Mouse (Mus musculus) frontal cortex, postnatal 36 days (tissue): ENCODE measurements around the gene Fras1.
A peak's percentile ranks its signal among the peaks of the same experiment; 100 is the strongest.

Experiments
- DNase-seq, 2 experiments: peaks; one replicate each; pipeline ENCODE4 v3.0.0; 2022; ENCODE audit warnings: low spot score in 2 of 2

Gene Fras1

DNA sequence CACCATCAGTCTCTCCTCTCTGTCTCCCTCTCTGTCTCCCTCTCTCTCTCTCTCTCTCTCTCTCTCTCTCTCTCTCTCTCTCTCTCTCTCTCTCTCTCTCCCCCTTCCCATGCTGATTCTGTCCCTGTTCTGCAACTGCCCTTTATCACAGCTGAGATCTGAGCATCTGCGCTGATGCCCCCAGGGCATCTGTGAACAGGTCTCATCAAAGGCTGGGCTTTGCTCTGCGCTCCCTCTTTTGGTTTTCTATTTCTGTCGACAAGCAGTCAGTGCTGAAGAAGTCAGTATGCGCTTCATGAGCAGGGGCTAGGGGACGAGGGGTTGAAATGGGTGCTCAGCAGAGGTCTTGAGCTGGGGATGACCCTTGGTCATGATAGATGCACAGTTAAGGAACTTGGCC is 206.2 kb downstream of the Fras1 start:
- DNase-seq = no peak

DNA sequence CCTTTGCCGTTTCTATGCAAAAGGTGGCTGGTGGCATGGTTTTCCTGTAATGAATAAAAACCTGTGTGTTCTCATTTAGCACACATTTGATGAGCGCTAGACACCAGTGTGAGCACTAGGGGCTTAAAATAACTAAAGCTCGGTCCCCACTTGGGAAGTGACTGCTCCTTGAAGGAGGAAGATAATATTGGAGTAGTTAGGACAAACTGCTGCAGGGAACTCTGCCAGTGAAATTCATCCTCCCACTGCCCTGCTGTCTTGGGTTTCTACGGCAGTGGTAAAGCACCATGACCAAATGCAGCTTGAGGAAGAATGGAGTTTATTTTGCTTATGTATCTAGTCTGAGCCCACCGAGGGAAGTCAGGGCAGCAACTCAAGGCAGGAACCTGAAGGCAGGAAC is 211.0 kb downstream of the Fras1 start:
- DNase-seq = peak; percentile 61 to 88

DNA sequence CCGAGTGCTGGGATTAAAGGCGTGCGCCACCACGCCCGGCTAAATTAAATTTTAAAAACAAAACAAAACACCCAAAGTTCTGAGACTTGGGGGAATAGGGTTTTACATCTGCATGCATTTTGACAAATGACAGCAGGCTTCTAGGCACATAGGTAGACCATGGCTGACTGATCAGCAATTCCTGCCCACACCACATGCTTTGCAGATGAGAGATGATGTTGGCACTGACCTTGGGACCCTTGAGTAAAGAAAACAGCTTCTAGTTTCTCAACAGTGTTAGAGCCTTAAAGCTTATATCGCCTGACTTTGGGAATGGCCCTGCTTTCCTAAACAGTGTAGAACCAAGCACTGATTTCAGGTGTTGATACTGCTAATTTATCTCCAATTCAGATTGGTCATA is 216.9 kb downstream of the Fras1 start:
- DNase-seq = no peak

DNA sequence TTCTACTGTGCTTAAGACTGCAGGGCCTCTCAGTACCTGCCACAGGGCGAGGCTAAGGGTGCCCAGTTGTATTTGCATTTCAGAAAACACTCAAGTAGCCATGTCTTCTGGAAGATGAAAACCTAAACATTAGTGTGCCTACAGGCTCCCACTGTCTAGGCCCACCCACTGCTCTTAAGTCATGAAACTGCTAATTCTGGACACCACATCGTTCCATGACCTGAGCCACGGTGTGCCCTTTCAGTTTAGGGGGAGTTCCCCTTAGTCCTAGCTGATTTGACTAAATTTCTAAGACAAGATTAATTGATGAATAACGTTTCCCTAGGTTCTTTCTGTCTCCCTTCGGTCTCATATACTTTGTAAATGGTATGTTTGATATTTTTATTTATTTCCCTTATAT is 222.0 kb downstream of the Fras1 start:
- DNase-seq = no peak

DNA sequence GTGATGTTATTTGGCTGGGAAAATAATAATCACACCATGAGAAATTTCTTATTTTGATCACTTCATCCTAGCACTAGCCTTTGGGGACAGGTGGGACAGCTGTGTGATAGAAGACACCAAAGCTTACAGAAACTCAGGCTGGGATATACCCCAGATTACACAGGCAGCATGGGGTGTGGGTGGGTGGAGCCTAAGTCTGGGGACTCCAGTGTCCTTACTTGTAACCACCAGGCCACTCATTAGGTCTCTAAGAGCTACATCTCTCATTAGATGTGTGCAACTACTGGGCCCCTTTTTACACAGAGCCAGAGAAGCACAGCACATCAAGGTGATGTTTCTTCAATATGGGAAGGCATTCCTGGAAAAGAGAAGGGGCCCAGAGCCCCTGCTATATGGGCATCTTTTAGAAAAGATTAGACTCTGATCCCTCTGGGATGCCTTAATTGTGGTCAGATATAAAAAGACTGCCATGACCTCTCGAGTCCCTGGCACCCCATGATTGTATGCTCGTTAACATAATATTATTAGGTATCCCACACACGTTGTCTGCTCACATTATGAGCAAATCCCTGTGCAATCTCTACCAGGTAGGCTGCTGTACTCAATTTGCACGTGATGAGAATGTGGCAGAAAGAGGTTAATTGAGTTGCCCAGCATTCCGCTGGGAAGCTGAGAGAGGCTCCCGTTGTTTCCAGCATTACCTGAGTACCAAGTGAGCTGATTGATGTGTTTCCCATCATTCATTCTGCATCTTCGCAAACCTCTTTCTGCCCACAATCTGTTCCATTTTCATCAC is 230.4 kb downstream of the Fras1 start:
- DNase-seq = no peak

DNA sequence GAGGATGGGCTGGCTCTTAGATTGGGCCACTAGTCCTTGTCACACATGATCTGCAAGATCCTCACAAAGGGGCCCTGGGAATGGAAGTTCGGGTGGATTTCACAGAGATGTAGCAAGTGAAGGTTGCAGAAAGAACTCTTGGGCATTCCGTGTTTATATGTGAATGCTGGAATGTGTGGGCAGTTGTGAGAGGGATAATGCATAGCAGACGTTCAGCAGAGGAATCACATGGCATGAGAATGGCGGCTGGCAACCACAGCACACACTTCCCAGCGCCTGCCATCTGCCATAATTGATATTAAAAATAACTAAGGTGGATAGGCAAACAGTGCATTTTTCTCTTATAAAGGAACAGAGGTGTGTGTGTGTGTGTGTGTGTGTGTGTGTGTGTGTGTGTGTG is 234.3 kb downstream of the Fras1 start:
- DNase-seq = peak in 1 of 2 experiments; percentile 57

DNA sequence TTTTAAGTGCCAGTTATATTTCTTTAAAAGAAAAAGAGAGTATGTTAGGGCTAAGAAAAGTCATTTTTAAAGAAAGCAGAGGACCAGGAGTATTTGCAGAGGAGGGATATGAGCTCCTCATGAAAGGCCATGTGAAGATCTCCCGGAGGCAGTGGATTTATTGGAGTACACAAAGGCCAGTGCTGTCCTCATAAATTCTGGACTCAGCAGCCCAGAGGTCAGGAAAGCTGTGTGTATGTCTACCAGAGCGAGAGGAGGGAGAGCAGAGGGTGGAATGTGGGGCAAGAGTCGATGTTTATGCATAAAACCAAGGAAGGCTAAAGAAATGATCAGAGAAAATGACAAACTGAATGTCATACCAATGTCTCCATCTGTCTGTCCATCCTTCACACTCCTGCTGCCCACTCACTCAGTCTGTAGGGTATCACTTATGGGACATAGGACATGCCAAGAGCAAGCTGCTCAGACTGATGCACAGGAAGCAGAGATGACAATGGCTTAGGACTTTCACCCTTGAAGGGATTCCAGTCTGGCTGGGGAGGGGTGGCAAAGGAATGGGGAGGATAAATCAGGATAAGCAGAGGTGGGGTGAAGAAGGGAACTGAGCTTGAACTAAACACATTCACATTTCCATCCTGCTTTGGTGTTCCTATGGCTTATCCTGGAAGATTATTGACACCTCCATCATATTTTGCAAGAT is 235.0 kb downstream of the Fras1 start:
- no peak for DNase-seq

DNA sequence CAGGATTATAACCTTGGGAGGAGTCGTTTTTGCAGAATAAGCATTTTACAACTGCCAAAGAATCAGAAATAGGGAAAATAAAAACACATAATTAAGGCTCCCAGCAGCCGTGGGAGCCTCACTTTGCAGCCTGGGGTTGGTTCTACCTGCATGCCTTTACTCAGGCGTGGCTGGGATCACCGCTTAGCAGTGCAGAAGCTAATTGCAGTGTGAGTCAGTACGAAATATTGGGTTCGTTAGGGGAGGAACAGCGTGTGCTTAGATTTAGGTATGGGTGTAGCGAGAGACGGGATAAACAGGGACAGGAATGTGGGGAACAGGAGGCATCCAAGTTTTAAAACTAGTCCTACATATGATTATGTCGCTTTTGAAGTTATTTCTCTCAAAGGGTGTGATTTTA is 238.3 kb downstream of the Fras1 start:
- DNase-seq = no peak

DNA sequence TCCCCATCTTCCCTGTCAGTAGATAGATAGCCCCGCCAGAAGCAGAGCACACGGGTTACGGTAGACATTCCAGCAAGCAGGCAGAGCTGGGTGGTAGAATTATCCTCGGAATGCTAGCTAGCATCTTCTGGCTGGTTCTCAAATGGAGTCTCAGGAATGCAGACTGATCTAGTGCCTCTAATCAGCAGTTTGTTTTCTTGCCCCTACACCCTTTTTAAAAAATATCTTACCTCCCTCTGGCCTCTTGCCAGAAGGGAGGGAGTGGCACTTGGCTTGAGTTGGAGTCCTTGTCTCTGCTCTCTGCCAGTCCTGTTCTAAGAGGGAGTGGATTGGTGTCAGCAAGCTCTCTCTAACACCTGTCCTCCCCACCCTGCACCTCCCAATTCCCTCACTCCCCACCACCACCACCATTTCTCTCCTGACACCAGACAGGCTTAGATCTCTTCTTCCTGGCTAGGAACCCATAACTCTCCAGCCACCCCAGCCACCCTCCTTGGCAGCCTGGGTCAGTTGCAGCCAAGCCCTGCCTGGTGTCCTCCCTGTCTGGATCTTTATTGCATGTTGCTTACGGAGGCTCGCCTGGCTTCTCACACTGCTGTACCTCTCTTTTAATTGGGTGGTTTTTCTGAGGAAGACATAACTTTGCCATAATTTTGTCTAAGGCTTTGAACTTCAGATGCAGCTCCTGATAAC is 243.3 kb downstream of the Fras1 start:
- DNase-seq = no peak

DNA sequence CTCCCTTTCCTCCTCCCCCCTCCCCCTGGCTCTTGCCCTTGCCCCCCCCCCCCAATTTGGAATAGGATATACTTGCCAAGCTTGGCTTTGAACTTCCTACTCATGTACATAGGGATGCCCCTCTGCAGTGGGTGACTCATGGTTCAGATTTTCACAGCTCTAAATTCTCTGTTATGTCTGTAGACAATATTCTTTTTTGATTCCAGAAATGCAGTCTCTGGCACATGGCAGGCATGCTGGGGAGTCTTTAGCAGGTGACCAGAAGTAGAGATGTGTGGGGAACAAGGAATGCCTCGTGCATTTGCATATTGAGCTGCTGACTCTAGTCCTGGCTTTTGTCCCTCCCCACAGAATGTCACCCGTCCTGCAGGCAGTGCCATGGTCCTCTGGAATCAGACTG is 244.3 kb downstream of the Fras1 start:
- peak in 1 of 2 experiments; percentile 35 for DNase-seq

DNA sequence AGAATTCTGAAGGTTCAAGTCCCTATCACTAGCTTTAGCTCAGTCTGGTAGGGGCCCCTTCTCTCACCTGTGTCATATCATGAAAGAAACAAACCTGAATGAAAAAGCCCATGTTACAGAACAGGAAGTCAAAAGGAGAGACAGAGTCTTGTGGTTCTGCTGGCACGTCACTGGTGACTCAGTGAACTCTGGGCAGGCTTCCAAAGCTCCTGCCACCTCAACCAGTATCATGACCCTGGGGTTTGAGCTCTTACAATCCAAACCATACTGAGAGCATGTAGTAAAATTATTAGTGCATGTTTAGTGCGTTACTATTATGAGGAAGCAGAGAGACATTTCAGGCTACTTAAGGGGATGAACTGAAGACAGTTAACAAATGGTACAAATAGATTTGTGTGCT is 246.5 kb downstream of the Fras1 start:
- no peak for DNase-seq

DNA sequence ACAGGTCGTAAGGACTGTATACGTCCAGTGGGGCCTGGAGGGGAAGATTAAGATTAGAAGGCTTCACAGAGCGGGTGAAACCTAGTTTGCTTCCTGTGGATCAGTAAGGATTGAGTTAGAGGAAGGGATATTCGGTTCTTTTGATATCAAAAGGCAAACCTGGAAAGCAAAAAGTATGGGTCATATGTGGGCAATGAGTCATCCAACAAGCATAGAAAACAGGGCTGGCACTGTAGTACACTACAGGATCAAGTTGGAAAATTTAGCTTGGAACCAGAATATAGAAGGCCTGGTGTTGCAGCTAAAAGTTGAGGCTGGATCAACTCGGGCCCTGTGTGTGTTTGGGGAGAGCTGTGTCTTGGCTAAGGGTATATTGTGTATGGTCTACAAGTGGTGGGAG is 246.9 kb downstream of the Fras1 start:
- no peak for DNase-seq

DNA sequence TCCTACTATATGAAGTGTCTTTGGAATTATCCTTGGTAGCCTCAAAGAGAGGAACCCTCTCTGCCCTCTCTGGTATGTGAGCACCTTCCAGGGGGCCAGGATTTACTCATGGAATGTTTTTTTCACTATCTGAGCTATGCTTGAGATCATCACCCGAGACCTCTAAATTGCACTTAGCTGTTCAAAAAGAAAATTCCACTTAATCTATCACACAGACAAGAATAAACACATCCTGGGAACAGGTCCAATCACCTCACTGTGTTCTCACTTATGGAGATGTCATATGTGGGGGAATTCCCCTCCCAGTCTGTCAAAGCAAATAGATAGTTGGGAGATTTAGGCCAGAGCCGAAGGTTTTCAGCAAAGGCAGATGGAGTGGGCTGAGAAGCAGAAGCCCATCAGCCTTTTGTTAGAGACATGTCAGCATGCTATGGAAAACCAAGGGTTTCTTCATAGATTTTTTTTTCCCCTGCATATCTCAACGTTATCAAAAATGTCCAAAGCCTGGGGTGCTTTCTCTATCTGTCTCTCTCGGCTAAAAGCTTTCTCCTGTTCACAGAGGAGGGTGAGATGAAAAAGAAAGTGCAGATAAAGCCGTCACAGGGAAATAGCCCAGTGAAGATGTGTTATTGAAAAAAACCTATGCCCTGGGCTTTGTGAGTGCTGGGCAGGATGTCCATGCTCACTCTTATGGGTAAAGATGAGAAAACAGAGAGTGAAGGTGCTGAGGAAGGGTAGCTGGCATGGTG is 249.0 kb downstream of the Fras1 start:
- DNase-seq = no peak

DNA sequence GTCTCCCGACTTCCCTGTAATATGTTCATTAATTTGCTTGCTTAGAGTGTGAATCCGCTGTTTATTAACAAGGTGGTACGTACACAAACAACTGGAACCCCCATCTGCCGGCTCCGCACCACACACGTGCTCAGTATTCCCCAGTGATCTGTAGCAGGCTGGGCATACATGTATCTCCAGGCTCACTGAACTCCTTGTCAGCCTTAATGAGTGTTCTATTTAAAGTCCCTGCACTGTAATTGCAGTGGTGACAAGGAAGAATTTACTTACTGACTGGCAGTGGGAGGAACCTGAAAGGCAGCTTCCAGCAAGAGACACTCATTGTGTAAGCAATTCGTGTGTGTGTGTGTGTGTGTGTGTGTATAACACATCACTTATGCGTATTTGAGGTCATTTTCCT is 256.1 kb downstream of the Fras1 start:
- DNase-seq = no peak

DNA sequence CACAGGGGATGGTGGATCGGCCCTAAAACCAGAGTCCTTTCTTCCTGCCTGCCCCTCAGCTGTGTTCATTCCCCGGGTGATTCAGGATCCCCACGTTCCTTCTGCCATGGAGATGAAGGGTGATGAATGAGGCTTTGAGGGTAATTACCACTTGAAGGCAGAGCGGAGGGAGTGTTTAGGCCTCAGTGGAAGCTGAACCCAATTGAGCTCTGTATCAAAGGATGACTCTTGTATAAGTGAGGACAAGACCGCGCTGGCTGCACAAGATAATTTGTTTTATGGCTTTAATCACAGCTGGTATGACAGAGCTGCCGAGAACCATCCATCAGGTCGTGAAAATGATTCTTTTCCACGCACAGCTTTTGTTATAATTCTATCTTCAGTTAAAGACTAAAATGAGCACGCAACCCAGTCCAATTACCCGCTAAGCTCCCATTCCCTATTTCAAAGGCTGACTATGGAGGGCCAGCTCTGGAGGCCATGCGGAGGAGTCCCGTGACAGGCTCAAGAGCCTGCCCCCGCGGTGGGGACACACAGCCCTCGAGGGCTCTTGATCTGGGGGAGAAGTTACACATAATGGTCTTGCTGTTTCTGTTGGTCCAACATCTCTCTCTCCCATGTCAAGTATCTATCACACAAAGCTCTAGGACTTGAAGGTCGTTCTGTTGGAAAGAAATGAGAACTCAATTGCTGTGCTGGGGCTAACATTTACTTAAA is 261.5 kb downstream of the Fras1 start:
- no peak for DNase-seq

DNA sequence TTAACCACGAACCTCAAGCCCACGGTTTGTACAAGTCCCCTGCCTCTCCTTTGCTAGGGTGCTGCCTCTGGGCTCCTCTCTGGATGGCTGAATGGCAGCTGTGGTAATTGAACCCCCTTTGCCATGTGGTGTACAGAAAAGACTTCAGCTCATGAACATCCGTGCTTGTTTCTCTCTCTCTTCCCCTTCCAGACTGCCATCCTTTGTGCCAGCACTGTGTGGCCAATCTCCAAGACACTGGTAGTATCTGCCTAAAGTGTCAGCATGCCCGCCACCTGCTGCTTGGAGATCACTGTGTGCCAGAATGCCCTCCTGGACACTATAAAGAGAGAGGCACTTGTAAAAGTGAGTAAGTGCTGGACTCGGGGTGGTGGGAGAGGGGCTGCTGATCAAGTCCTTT is 262.1 kb downstream of the Fras1 start:
- no peak for DNase-seq

DNA sequence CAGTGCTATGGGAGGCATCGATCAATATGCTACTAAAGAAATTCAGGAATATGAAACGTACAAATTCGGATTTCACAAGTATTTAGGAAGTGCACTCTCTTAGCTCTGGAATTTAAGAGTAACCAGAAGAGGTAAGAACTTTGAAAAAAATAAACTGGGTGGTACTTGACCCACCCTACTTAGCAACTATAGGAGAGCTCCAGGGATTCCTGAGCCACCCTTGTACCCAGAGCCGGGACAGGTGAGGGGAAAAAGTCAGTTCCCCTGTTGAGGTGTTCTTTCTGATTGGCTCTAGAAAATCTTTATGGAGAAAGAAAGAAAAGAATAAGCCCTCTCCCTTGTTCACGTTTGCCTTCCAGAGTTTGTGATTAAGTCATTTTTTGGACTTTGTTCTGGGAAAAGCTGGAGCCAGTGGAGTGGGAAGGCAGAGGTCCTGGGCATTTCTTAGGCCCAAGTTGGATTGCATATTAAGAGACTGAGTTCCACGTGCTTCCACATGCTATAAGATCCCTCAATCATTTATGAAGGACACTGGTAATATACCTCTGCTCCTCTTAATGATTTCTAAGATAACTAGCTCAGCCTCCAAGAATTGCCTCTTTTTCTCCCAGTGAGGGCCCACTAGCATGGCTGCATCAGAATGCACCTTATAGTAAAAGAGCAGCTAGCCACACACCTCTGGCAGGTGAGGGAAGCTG is 265.6 kb downstream of the Fras1 start:
- DNase-seq = no peak

DNA sequence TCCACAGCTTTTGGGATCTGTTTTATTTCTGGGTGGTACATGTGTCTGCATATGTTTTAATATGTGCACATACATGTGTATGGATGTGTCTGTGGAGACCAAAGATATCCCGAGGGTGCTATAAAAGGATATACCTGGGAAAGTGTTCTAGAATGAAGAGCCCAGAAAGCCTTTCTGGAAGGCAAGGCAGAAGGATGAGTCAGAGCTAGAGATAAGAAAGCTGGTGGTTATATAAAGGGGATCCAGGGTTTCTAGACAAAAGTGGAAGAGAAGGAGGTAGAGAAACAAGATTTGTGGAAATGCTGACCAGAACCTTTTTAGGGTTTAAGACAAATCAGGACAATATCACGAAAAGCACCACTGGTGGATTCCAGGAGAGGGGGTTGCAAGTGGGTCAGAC is 267.5 kb downstream of the Fras1 start:
- DNase-seq = no peak

DNA sequence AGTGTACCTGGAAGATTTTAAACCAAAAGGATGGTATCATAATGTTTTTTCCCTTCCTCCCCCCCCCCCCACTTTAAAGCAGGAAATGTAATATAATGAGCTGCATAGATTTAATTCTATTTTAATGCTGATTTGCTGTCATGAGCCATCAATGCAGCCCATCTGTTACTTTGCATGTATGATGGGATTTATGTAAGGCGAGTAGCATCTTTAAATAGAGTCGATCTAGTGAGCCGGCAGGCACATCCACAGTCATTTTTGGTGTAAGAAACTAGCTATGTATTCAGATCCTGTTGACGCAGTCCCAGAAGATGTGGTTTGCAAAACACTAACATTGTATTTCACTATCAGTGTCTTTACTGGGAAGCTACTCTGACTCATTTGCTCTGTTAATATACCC is 301.9 kb downstream of the Fras1 start:
- peak in 1 of 2 experiments; percentile 47 for DNase-seq

DNA sequence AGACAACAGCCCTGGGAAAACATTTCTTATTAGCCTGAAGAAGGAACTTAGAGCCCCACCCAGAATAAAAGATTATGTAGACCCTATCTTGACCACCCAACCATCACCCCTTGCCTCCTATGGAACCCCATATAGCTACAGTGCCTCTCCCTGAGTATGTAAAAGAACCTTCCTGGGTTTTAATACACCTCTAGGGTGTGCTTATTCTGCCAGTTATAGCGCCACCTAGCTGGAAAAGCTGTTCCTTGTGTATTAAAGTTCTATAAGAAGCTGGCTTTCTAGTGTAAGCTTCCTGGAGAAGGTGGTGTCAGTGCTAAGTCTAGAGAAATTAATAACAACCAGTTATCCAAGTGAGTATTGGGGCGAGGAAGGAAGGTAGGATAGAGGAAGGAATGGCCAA is 303.7 kb downstream of the Fras1 start:
- peak; percentile 13 to 53 for DNase-seq

DNA sequence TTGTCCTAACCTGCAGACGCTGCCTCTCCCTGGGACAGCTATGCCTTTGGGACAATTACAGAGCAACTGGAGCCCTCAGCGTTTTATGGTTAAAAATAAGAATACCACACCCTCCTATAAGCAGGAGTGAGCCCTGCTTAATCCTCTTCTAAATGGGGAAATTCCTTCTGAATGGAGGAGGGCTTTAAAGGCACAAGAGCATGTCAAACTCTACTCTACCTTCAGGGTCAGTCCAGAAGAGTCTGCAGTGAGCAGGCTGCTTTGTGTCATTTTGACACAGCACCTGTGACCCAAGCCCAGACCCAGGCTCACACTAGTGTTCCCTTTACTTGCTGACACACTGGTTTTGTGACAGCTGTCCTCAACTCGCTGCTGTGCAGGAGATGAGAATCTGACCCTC is 307.3 kb downstream of the Fras1 start:
- DNase-seq = no peak
